18 mouse cellular contexts compared by ENCODE assay signal in the genomic region with DNA sequence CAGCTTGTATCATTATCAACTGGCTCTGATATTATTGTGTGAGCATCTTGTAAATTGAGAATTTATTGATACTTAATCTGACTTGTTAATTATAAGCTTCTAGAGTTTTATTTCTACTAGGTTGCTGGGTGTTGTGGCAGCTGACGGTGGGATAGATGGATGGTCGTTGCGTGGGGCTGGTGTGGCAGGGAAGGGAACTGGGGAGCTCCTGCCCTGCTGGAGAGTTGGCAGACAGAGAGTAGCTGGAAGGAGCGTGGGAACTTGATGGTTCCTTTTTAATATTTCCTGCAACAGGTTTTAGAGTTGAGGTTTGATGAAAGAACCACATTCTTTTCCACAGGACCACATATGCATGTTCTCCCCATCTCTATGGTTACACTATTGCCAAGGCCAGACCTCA.
DNase-seq lines count a peak whose midpoint lies in the region; ATAC-seq and TF ChIP-seq lines count a peak whose summit lies in the region.
"Had no signal": no experiment of that assay in that cellular context is flagged by ENCODE, and none has a peak within 500 bp of the region (broad histone marks: within the 10 kb centered on the region; RNA-seq: fewer than 3 reads in every experiment).

No protein-coding gene starts in this region.

- H3K36me3 ChIP-seq in forebrain, embryonic 14.5 days (ENCODE audit: control insufficient read depth, insufficient read depth, low read length) = no peaks in the 10 kb centered on the region
- H3K36me3 ChIP-seq in forebrain, embryonic 10.5 days (replicated peaks) = no peaks in the 10 kb centered on the region
- H3K36me3 ChIP-seq in midbrain, embryonic 11.5 days (ENCODE audit: control insufficient read depth, insufficient read depth, low read length) = no peaks in the 10 kb centered on the region
- no peaks in the 10 kb centered on the region for H3K36me3 ChIP-seq in midbrain, embryonic 14.5 days (ENCODE audit: control insufficient read depth, insufficient read depth, low read length)
- H3K36me3 ChIP-seq in forebrain, embryonic 16.5 days (ENCODE audit: control insufficient read depth, insufficient read depth) = no peaks in the 10 kb centered on the region
- H3K36me3 ChIP-seq: embryonic facial prominence, embryonic 10.5 days; intestine, embryonic 15.5 days had no signal

- H3K9me3 ChIP-seq in forebrain, embryonic 14.5 days (replicated peaks; ENCODE audit: control insufficient read depth, low read length) = no peaks in the 10 kb centered on the region
- H3K9me3 ChIP-seq in forebrain, embryonic 10.5 days = no peaks in the 10 kb centered on the region
- H3K9me3 ChIP-seq in midbrain, embryonic 11.5 days (ENCODE audit: control insufficient read depth, low read length) = no peaks in the 10 kb centered on the region
- H3K9me3 ChIP-seq in midbrain, embryonic 14.5 days (ENCODE audit: control insufficient read depth, low read length) = no peaks in the 10 kb centered on the region
- no peaks in the 10 kb centered on the region for H3K9me3 ChIP-seq in forebrain, embryonic 16.5 days (ENCODE audit: control insufficient read depth, low read length)
- H3K9me3 ChIP-seq: embryonic facial prominence, embryonic 10.5 days; heart, embryonic 12.5 days; intestine, embryonic 15.5 days had no signal

- no peaks in the 10 kb centered on the region for H3K27me3 ChIP-seq in forebrain, embryonic 14.5 days (replicated peaks; ENCODE audit: control insufficient read depth, insufficient read depth, low read length)
- no peaks in the 10 kb centered on the region for H3K27me3 ChIP-seq in forebrain, embryonic 10.5 days (ENCODE audit: poor library complexity, severe bottlenecking)
- H3K27me3 ChIP-seq in midbrain, embryonic 11.5 days (ENCODE audit: control insufficient read depth, insufficient read depth, low read length) = no peaks in the 10 kb centered on the region
- H3K27me3 ChIP-seq in midbrain, embryonic 14.5 days (ENCODE audit: control insufficient read depth, insufficient read depth, low read length) = no peaks in the 10 kb centered on the region
- no peaks in the 10 kb centered on the region for H3K27me3 ChIP-seq in forebrain, embryonic 16.5 days (replicated peaks; ENCODE audit: control insufficient read depth, insufficient read depth, low read length)
- H3K27me3 ChIP-seq: CH12.LX; heart, embryonic 12.5 days; intestine, embryonic 15.5 days; Patski had no signal

- TF ChIP-seq CTCF in brain, embryonic 14.5 days (IDR thresholded peaks at IDR 0.05; ENCODE audit: borderline replicate concordance, extremely low read depth, insufficient read depth, insufficient read length) = no peak

- no peak for DNase-seq in forebrain, embryonic 14.5 days (ENCODE audit: low spot score)
- no peak for DNase-seq in forebrain, embryonic 10.5 days (ENCODE audit: extremely low spot score, low spot score)
- DNase-seq in midbrain, embryonic 11.5 days (ENCODE audit: low spot score, missing footprints) = no peak
- no peak for DNase-seq in midbrain, embryonic 14.5 days
- DNase-seq in brain, embryonic 14.5 days (ENCODE audit: low read depth) = peak; percentile 39
- no peak for DNase-seq in urinary bladder, postnatal 14 days (ENCODE audit: low spot score)
- DNase-seq: adrenal gland, postnatal 14 days; cerebellum, adult 9-11 months; gastrocnemius, postnatal 14 days; heart, postnatal 36 days; kidney, adult 18-20 months had no signal

- no peak overlapping the region for H3K4me2 ChIP-seq in forebrain, embryonic 14.5 days (ENCODE audit: low read length)
- H3K4me2 ChIP-seq in midbrain, embryonic 11.5 days = no peak overlapping the region
- no peak overlapping the region for H3K4me2 ChIP-seq in midbrain, embryonic 14.5 days (ENCODE audit: low read length)
- H3K4me2 ChIP-seq in forebrain, embryonic 16.5 days (ENCODE audit: low read length) = no peak overlapping the region
- H3K4me2 ChIP-seq: heart, embryonic 12.5 days; intestine, embryonic 15.5 days had no signal

- H3K4me1 ChIP-seq in forebrain, embryonic 14.5 days (ENCODE audit: control insufficient read depth, insufficient read depth, low read length) = no peaks in the 10 kb centered on the region
- H3K4me1 ChIP-seq in forebrain, embryonic 10.5 days = no peaks in the 10 kb centered on the region
- 0 out of 2 replicates have a peak, but pooled peaks cover 3% of the 10 kb centered on the region for H3K4me1 ChIP-seq in midbrain, embryonic 11.5 days (ENCODE audit: control insufficient read depth, insufficient read depth, low read length)
- no peaks in the 10 kb centered on the region for H3K4me1 ChIP-seq in midbrain, embryonic 14.5 days (ENCODE audit: control insufficient read depth, insufficient read depth, low read length)
- H3K4me1 ChIP-seq in forebrain, embryonic 16.5 days (replicated peaks; ENCODE audit: control insufficient read depth, insufficient read depth, low read length) = peaks cover 8% of the 10 kb centered on the region; the same call in 1 of the 2 replicates
- H3K4me1 ChIP-seq: heart, embryonic 12.5 days; intestine, embryonic 15.5 days had no signal

- no peak overlapping the region for H3K27ac ChIP-seq in forebrain, embryonic 14.5 days (ENCODE audit: low read depth, low read length)
- H3K27ac ChIP-seq in forebrain, embryonic 10.5 days = no peak overlapping the region
- H3K27ac ChIP-seq in midbrain, embryonic 11.5 days (ENCODE audit: low read depth, low read length) = no peak overlapping the region
- H3K27ac ChIP-seq in midbrain, embryonic 14.5 days (replicated peaks; ENCODE audit: low read depth, low read length) = no peak overlapping the region
- no peak overlapping the region for H3K27ac ChIP-seq in forebrain, embryonic 16.5 days (ENCODE audit: low read length)
- H3K27ac ChIP-seq: embryonic facial prominence, embryonic 10.5 days; intestine, embryonic 15.5 days had no signal

- H3K4me3 ChIP-seq in forebrain, embryonic 14.5 days (ENCODE audit: low read depth, low read length) = no peak overlapping the region
- H3K4me3 ChIP-seq in forebrain, embryonic 10.5 days = no peak overlapping the region
- H3K4me3 ChIP-seq in midbrain, embryonic 11.5 days (ENCODE audit: low read depth, low read length) = no peak overlapping the region
- no peak overlapping the region for H3K4me3 ChIP-seq in midbrain, embryonic 14.5 days (replicated peaks; ENCODE audit: low read depth, low read length)
- H3K4me3 ChIP-seq in forebrain, embryonic 16.5 days (replicated peaks; ENCODE audit: low read length) = no peak overlapping the region
- H3K4me3 ChIP-seq: embryonic facial prominence, embryonic 10.5 days; heart, embryonic 12.5 days; intestine, embryonic 15.5 days had no signal

- no peak overlapping the region for H3K9ac ChIP-seq in forebrain, embryonic 14.5 days (ENCODE audit: low read length)
- no peak overlapping the region for H3K9ac ChIP-seq in midbrain, embryonic 11.5 days (ENCODE audit: low read length)
- no peak overlapping the region for H3K9ac ChIP-seq in midbrain, embryonic 14.5 days (replicated peaks; ENCODE audit: low read length)
- H3K9ac ChIP-seq in forebrain, embryonic 16.5 days (replicated peaks; ENCODE audit: low read depth, low read length) = no peak overlapping the region
- H3K9ac ChIP-seq: heart, embryonic 12.5 days; intestine, embryonic 15.5 days had no signal

- peak; percentile 33; the same call in 1 of the 2 replicates for ATAC-seq in forebrain, embryonic 14.5 days
- peak; percentile 35; the same call in 1 of the 2 replicates for ATAC-seq in midbrain, embryonic 11.5 days (ENCODE audit: low FRiP score)
- no peak for ATAC-seq in midbrain, embryonic 14.5 days (ENCODE audit: low FRiP score, low TSS enrichment)
- peak; percentile 56 for ATAC-seq in forebrain, embryonic 16.5 days
- ATAC-seq: activated CD4-positive, CD25-positive, alpha-beta regulatory T cell, adult 4 months; intestine, embryonic 15.5 days; Patski had no signal

- no peak for TF ChIP-seq POLR2A in brain, embryonic 14.5 days (IDR thresholded peaks at IDR 0.05; ENCODE audit: borderline replicate concordance, extremely low read depth, insufficient read depth, insufficient read length, poor library complexity, severe bottlenecking)

- WGBS in forebrain, embryonic 14.5 days = 40% methylated on average over 4 of the region's 4 CpGs
- 91% methylated on average over 4 of the region's 4 CpGs for WGBS in forebrain, embryonic 10.5 days
- 74% methylated on average over 4 of the region's 4 CpGs for WGBS in midbrain, embryonic 11.5 days
- WGBS in midbrain, embryonic 14.5 days = 53% methylated on average over 4 of the region's 4 CpGs
- WGBS in forebrain, embryonic 16.5 days = 35% methylated on average over 4 of the region's 4 CpGs
